Mouse (Mus musculus) small intestine, adult 2 months (tissue): Measurements from ENCODE around the gene Eif4h.

Experiments
- CTCF ChIP-seq: fragments of 200-500 bp; IDR thresholded peaks from 2 replicates; pipeline ENCODE4 v1.5.1; 2012; ENCODE audit warnings: low read depth, mild to moderate bottlenecking, control low read depth, inconsistent platforms, low read length, moderate library complexity, mixed read lengths; ENCODE audit not compliant: insufficient replicate concordance, insufficient read length; ENCODE audit errors: extremely low read depth
- POLR2A ChIP-seq: fragments of 200-500 bp; IDR thresholded peaks from 2 replicates; pipeline ENCODE4 v1.6.1; 2012; ENCODE audit warnings: low read depth, mild to moderate bottlenecking, control low read depth, inconsistent platforms, low read length, moderate library complexity

DNA sequence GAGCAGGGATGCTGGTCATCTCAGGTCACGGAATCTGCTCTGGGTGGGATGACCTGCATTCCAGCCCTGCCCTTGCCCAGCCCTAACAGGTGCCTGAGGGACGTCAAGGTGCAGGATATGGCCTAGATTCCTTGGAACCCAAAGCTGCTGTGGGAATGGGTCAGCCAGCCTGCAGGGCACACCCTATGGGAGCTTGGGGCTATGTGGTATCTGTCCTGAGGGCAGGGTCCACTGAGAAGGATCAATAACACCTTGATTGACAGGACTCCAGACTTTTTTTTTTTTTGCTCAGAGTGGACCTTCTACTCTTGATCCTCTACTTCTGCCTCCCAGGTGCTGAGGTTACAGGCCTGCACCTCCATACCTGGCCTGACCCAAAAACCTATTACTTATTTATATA lies 8.1 kb upstream of the Eif4h start:
- TF ChIP-seq POLR2A (no peak), CTCF (no peak)
